Mouse (Mus musculus): ENCODE data around the gene Fam117a.

DNA sequence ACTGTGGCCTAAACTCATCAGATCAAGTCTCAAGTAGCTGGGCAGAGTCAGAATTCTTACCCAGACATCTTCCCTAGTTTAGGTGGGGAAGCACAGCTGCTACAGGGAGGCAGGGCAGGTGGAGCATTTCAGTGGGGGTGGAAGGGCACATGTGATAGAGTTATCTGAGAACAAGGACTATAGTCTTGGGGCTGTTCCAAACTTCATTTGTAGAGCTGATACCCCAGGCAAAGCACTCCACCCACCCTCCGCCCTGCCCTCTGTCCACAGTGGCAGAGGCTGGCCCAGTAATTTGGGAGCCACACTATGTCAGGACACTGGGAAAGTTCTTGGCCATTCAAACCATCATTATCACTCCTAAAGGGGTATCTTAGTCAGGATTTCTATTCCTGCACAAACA is 16.8 kb upstream of the Fam117a start:
- TF ChIP-seq ZC3H11A (IDR thresholded peaks at IDR 0.05; ENCODE audit: borderline replicate concordance, low read depth, low read length) (no peak), HCFC1 (IDR thresholded peaks at IDR 0.05; ENCODE audit: borderline replicate concordance, insufficient read depth, low read length) (no peak), CHD2 (IDR thresholded peaks at IDR 0.05; ENCODE audit: low read depth, low read length) (no peak), ZNF384 (IDR thresholded peaks at IDR 0.05; ENCODE audit: low read depth, low read length) (no peak)

All from ES-E14 (cell line).